In genomic region chr3:138743061-138743671, GRCm38 (mm10) we compare ENCODE assay signal across 8 mouse cellular contexts. TPM values are rescaled to one million over a fixed set of nuclear protein-coding genes. Genes with fewer than 3 reads are reported as not detected.
DNase-seq lines count a peak whose midpoint lies in the region; ATAC-seq lines count a peak whose summit lies in the region.

No protein-coding gene starts in this region.

- peaks cover 32% of the 10 kb centered on the region for H3K4me1 ChIP-seq in hindbrain, embryonic 14.5 days (replicated peaks; ENCODE audit: control insufficient read depth, insufficient read depth, low read length)

- peak; percentile 89 for DNase-seq in R1 (ENCODE audit: low read depth, low spot score)
- DNase-seq in cerebellum, adult 8-10 months = peak; percentile 76
- peak; percentile 58 to 67 for DNase-seq in frontal cortex, postnatal 14 days (ENCODE audit: low spot score in 2 of 2)
- DNase-seq in hindbrain, embryonic 14.5 days (ENCODE audit: low spot score) = peak; percentile 72
- peak; percentile 58 to 75 for DNase-seq in left cerebral cortex, adult 8-10 months (ENCODE audit: low spot score in 2 of 2)
- peak; percentile 75 for DNase-seq in right cerebral cortex, postnatal 25 days
- DNase-seq in MN1 (ENCODE audit: low spot score) = no peak

- H3K27ac ChIP-seq in hindbrain, embryonic 14.5 days = peak overlapping the region; percentile 94

- no peaks in the 10 kb centered on the region for H3K9me3 ChIP-seq in hindbrain, embryonic 14.5 days (ENCODE audit: control insufficient read depth, low read length)

- H3K27me3 ChIP-seq in hindbrain, embryonic 14.5 days (ENCODE audit: control insufficient read depth, insufficient read depth, low read length) = no peaks in the 10 kb centered on the region

- H3K4me2 ChIP-seq in hindbrain, embryonic 14.5 days (replicated peaks) = peak overlapping the region; percentile 85

- H3K4me3 ChIP-seq in hindbrain, embryonic 14.5 days (replicated peaks; ENCODE audit: low read length) = peak overlapping the region; percentile 87

- peak overlapping the region; percentile 89 for H3K9ac ChIP-seq in hindbrain, embryonic 14.5 days

- H3K36me3 ChIP-seq in hindbrain, embryonic 14.5 days (replicated peaks; ENCODE audit: control insufficient read depth, insufficient read depth) = no peaks in the 10 kb centered on the region

- under 1% methylated on average over 33 of the region's 33 CpGs for WGBS in hindbrain, embryonic 14.5 days

- ATAC-seq in hindbrain, embryonic 14.5 days (ENCODE audit: low FRiP score) = peak; percentile 89
- peak; percentile 61 for ATAC-seq in megakaryocyte, adult 5-6 weeks (ENCODE audit: poor library complexity, severe bottlenecking)

RNA-seq across cellular contexts. Expression of gene Tspan5, which starts 1.2 kb away (rescaled TPM):
- 115 and 130 TPM in 2 replicates for polyA plus RNA-seq in hindbrain, embryonic 14.5 days (2014; fragmentation: Nextera tagmentation; extraction: Ambion mirVana)
- 100 to 1,000 TPM; 217 to 260 (median 233) TPM for total RNA-seq in left cerebral cortex, adult 8-10 months (2022)
- 24.4 TPM in 2 replicates for total RNA-seq in megakaryocyte, adult 5-6 weeks (2015)
- 30.8 and 39.0 TPM in 2 replicates for total RNA-seq in megakaryocyte, adult 5-6 weeks (2017)

Comparison
In these comparisons a context has a peak if more than half of its experiments do, and no peak if none do; other contexts are left out.
1. RNA of gene Tspan5, which starts 1.2 kb away (total RNA-seq): 217 to 260 TPM in left cerebral cortex, adult 8-10 months; 24.4 to 39.0 TPM in megakaryocyte, adult 5-6 weeks; every median in the first group is over 4 times any median in the second.